Mouse (Mus musculus) intestine, embryonic 16.5 days (tissue): ENCODE data around the gene Nudt16l1. TPM values are rescaled to one million over a fixed set of nuclear protein-coding genes. Genes with fewer than 3 reads are reported as not detected.

ENCODE experiments used
- ATAC-seq: fragments of 200-750 bp; cut with Nextera tagmentation; 2 replicates; pipeline ENCODE4 v1.8.0; 2017; ENCODE audit warnings: moderate TSS enrichment, moderate library complexity
- H3K27ac ChIP-seq: fragments of 300-500 bp; sonication (generic); 2 replicates; pipeline ENCODE4 v1.5.1; 2014; ENCODE audit warnings: mild to moderate bottlenecking, low read length
- H3K27me3 ChIP-seq: fragments of 300-500 bp; sonication (generic); replicated peaks from 2 replicates; pipeline ENCODE4 v1.6.1; 2014; ENCODE audit warnings: low read length, control low read depth, mixed read lengths; ENCODE audit not compliant: control insufficient read depth, insufficient read depth
- H3K36me3 ChIP-seq: fragments of 300-500 bp; sonication (generic); 2 replicates; pipeline ENCODE4 v1.6.1; 2014; ENCODE audit warnings: low read length, control low read depth; ENCODE audit not compliant: control insufficient read depth, insufficient read depth
- H3K4me1 ChIP-seq: fragments of 300-500 bp; sonication (generic); 2 replicates; pipeline ENCODE4 v1.6.1; 2014; ENCODE audit warnings: low read length, control low read depth, mixed read lengths; ENCODE audit not compliant: control insufficient read depth, insufficient read depth
- H3K4me2 ChIP-seq: fragments of 300-500 bp; sonication (generic); 2 replicates; pipeline ENCODE4 v1.6.1; 2014; ENCODE audit warnings: low read depth, low read length, control low read depth
- H3K4me3 ChIP-seq: fragments of 300-500 bp; sonication (generic); 2 replicates; pipeline ENCODE4 v1.5.1; 2014; ENCODE audit warnings: mild to moderate bottlenecking, low read length
- H3K9ac ChIP-seq: fragments of 300-500 bp; sonication (generic); 2 replicates; pipeline ENCODE4 v1.6.1; 2014; ENCODE audit warnings: low read depth, low read length
- H3K9me3 ChIP-seq: fragments of 300-500 bp; sonication (generic); 2 replicates; pipeline ENCODE4 v1.6.1; 2016; ENCODE audit warnings: low read length, control low read depth; ENCODE audit not compliant: control insufficient read depth
- WGBS: fragments of 180-500 bp; shearing (Covaris S2); extraction: QIAGEN DNeasy Blood & Tissue Kit; methylation state at CpG from one replicate; pipeline ENCODE4 v1.1.7; 2014; 5-methylcytosine and 5-hydroxymethylcytosine counted together
- polyA plus RNA-seq: library from polyadenylated mRNA; unstranded; fragments of >200 nt; fragmentation: Nextera tagmentation; extraction: Ambion mirVana; gene quantifications from 2 replicates; pipeline ENCODE4 v1.2.1, GENCODE M21; 2015

Nudt16l1 gene
- polyA plus RNA-seq, 1 experiment from 2014 or later, result 144 TPM

- Histone ChIP-seq H3K4me1 (peaks cover 6% of the 10 kb centered on the region), H3K9ac (no peak overlapping the region), H3K9me3 (no peaks in the 10 kb centered on the region), H3K4me3 (no peak overlapping the region), H3K4me2 (no peak overlapping the region), H3K36me3 (peaks cover 14% of the 10 kb centered on the region), H3K27ac (no peak overlapping the region), H3K27me3 (no peaks in the 10 kb centered on the region)
- ATAC-seq, result no peak
- 91% methylated on average over 8 of the region's 8 CpGs for WGBS
These were observed 4.3 kb downstream of the Nudt16l1 start for GRCm38 (mm10) chr16:4942868-4943267.

- Histone ChIP-seq H3K9ac (no peak overlapping the region), H3K9me3 (no peaks in the 10 kb centered on the region), H3K36me3 (peaks cover 14% of the 10 kb centered on the region), H3K27ac (no peak overlapping the region), H3K4me1 (peaks cover 6% of the 10 kb centered on the region), H3K27me3 (no peaks in the 10 kb centered on the region), H3K4me2 (no peak overlapping the region), H3K4me3 (no peak overlapping the region)
- 92% methylated on average over 3 of the region's 3 CpGs for WGBS
- no peak for ATAC-seq
These were observed 4.9 kb downstream of the Nudt16l1 start for GRCm38 (mm10) chr16:4943431-4943830.

- 72% methylated on average over 4 of the region's 4 CpGs for WGBS
- Histone ChIP-seq H3K9ac (no peak overlapping the region), H3K4me1 (no peaks in the 10 kb centered on the region), H3K4me2 (no peak overlapping the region), H3K27me3 (no peaks in the 10 kb centered on the region), H3K9me3 (no peaks in the 10 kb centered on the region), H3K27ac (no peak overlapping the region), H3K36me3 (peaks cover 16% of the 10 kb centered on the region), H3K4me3 (no peak overlapping the region)
- ATAC-seq, result no peak
These were observed 6.9 kb downstream of the Nudt16l1 start for GRCm38 (mm10) chr16:4945415-4945814.

- Histone ChIP-seq H3K4me3 (no peak overlapping the region), H3K9ac (no peak overlapping the region), H3K36me3 (peaks cover 12% of the 10 kb centered on the region), H3K27me3 (no peaks in the 10 kb centered on the region), H3K9me3 (no peaks in the 10 kb centered on the region), H3K4me2 (no peak overlapping the region), H3K27ac (no peak overlapping the region), H3K4me1 (no peaks in the 10 kb centered on the region)
- ATAC-seq, result no peak
- WGBS, result 90% methylated on average over 3 of the region's 3 CpGs
These were observed 7.6 kb downstream of the Nudt16l1 start for GRCm38 (mm10) chr16:4946155-4946554.

GRCm38 (mm10) chr16:4947378-4947777, 8.8 kb downstream of the Nudt16l1 start:
- H3K4me2 ChIP-seq, result no peak overlapping the region
- no peak overlapping the region for H3K4me3 ChIP-seq
- peaks cover 15% of the 10 kb centered on the region for H3K36me3 ChIP-seq
- 78% methylated on average over 4 of the region's 4 CpGs for WGBS
- no peaks in the 10 kb centered on the region for H3K27me3 ChIP-seq
- no peaks in the 10 kb centered on the region for H3K4me1 ChIP-seq
- ATAC-seq, result no peak
- no peak overlapping the region for H3K27ac ChIP-seq
- no peak overlapping the region for H3K9ac ChIP-seq
- H3K9me3 ChIP-seq, result no peaks in the 10 kb centered on the region

- H3K4me1 ChIP-seq, result no peaks in the 10 kb centered on the region
- no peaks in the 10 kb centered on the region for H3K9me3 ChIP-seq
- no peak overlapping the region for H3K4me2 ChIP-seq
- H3K27ac ChIP-seq, result no peak overlapping the region
- 92% methylated on average over 3 of the region's 3 CpGs for WGBS
- no peak for ATAC-seq
- no peak overlapping the region for H3K9ac ChIP-seq
- no peaks in the 10 kb centered on the region for H3K27me3 ChIP-seq
- H3K36me3 ChIP-seq, result peaks cover 7% of the 10 kb centered on the region
- H3K4me3 ChIP-seq, result no peak overlapping the region
These were observed 18.0 kb downstream of the Nudt16l1 start for GRCm38 (mm10) chr16:4956609-4957008.

- Histone ChIP-seq H3K27ac (no peak overlapping the region), H3K4me3 (no peak overlapping the region), H3K9me3 (no peaks in the 10 kb centered on the region), H3K9ac (no peak overlapping the region), H3K36me3 (peaks cover 4% of the 10 kb centered on the region), H3K4me1 (peaks cover 4% of the 10 kb centered on the region; the same call in 1 of the 2 replicates), H3K4me2 (no peak overlapping the region), H3K27me3 (no peaks in the 10 kb centered on the region)
- no peak for ATAC-seq
- 82% methylated on average over 3 of the region's 3 CpGs for WGBS
These were observed 18.9 kb downstream of the Nudt16l1 start for GRCm38 (mm10) chr16:4957446-4957845.

GRCm38 (mm10) chr16:4960260-4960659, 21.7 kb downstream of the Nudt16l1 start:
- H3K27ac ChIP-seq, result no peak overlapping the region
- no peak overlapping the region for H3K4me2 ChIP-seq
- no peak for ATAC-seq
- WGBS, result 80% methylated on average over 8 of the region's 8 CpGs
- H3K9me3 ChIP-seq, result no peaks in the 10 kb centered on the region
- H3K4me3 ChIP-seq, result no peak overlapping the region
- no peaks in the 10 kb centered on the region for H3K36me3 ChIP-seq
- peaks cover 16% of the 10 kb centered on the region for H3K4me1 ChIP-seq
- H3K9ac ChIP-seq, result no peak overlapping the region
- H3K27me3 ChIP-seq, result no peaks in the 10 kb centered on the region

- ATAC-seq, result no peak
- H3K4me3 ChIP-seq, result peak overlapping the region; percentile 94
- no peaks in the 10 kb centered on the region for H3K36me3 ChIP-seq
- peaks cover 16% of the 10 kb centered on the region for H3K4me1 ChIP-seq
- H3K9me3 ChIP-seq, result no peaks in the 10 kb centered on the region
- peak overlapping the region; percentile 89 for H3K4me2 ChIP-seq
- no peaks in the 10 kb centered on the region for H3K27me3 ChIP-seq
- 38% methylated on average over 9 of the region's 9 CpGs for WGBS
- no peak overlapping the region for H3K27ac ChIP-seq
- peak overlapping the region; percentile 91 for H3K9ac ChIP-seq
These were observed 24.8 kb downstream of the Nudt16l1 start for GRCm38 (mm10) chr16:4963346-4963745.
